Mouse (Mus musculus) thymus, postnatal 0 days (tissue): ENCODE measurements around the gene Fat3. TPM values are rescaled to one million over a fixed set of nuclear protein-coding genes. Genes with fewer than 3 reads are reported as not detected.

Source experiments
- DNase-seq: peaks from one replicate; pipeline ENCODE4 v3.0.0-alpha.2; 2015; ENCODE audit warnings: low spot score
- polyA plus RNA-seq: library from polyadenylated mRNA; unstranded; fragments of >200 nt; fragmentation: Nextera tagmentation; extraction: Ambion mirVana; gene quantifications from 2 replicates; pipeline ENCODE4 v1.2.1, GENCODE M21; 2015

The Fat3 gene
- polyA plus RNA-seq, 1 experiment from 2014 or later: 0.30 TPM

- DNase-seq: no peak
Measured at GRCm38 (mm10) chr9:16029715-16030285, 471.3 kb downstream of the Fat3 start.

- DNase-seq: no peak
Measured at GRCm38 (mm10) chr9:16029066-16029465, 472.0 kb downstream of the Fat3 start.

- no peak for DNase-seq
Measured at GRCm38 (mm10) chr9:16028394-16028911, 472.6 kb downstream of the Fat3 start.

GRCm38 (mm10) chr9:16026054-16026453 lies 475.0 kb downstream of the Fat3 start:
- no peak for DNase-seq

GRCm38 (mm10) chr9:16024706-16025105 lies 476.4 kb downstream of the Fat3 start:
- DNase-seq: no peak

- DNase-seq: no peak
Measured at GRCm38 (mm10) chr9:16014115-16014514, 487.0 kb downstream of the Fat3 start.

- no peak for DNase-seq
Measured at GRCm38 (mm10) chr9:16011382-16011781, 489.7 kb downstream of the Fat3 start.

GRCm38 (mm10) chr9:16007516-16007915 lies 493.6 kb downstream of the Fat3 start:
- no peak for DNase-seq

GRCm38 (mm10) chr9:16002991-16003390 lies 498.1 kb downstream of the Fat3 start:
- DNase-seq: no peak

- no peak for DNase-seq
Measured at GRCm38 (mm10) chr9:15994762-15995161, 506.3 kb downstream of the Fat3 start.

GRCm38 (mm10) chr9:15994177-15994576 lies 506.9 kb downstream of the Fat3 start:
- DNase-seq: no peak

GRCm38 (mm10) chr9:15992158-15992846 lies 508.8 kb downstream of the Fat3 start:
- no peak for DNase-seq

- DNase-seq: no peak
Measured at GRCm38 (mm10) chr9:15978317-15978716, 522.8 kb downstream of the Fat3 start.

- DNase-seq: no peak
Measured at GRCm38 (mm10) chr9:15976959-15977663, 524.0 kb downstream of the Fat3 start.

GRCm38 (mm10) chr9:15975999-15976398 lies 525.1 kb downstream of the Fat3 start:
- no peak for DNase-seq

- DNase-seq: no peak
Measured at GRCm38 (mm10) chr9:15972201-15972600, 528.9 kb downstream of the Fat3 start.

- no peak for DNase-seq
Measured at GRCm38 (mm10) chr9:15971393-15971792, 529.7 kb downstream of the Fat3 start.

- no peak for DNase-seq
Measured at GRCm38 (mm10) chr9:15964198-15964597, 536.9 kb downstream of the Fat3 start.

GRCm38 (mm10) chr9:15962886-15963285 lies 538.2 kb downstream of the Fat3 start:
- no peak for DNase-seq

- no peak for DNase-seq
Measured at GRCm38 (mm10) chr9:15958224-15958787, 542.8 kb downstream of the Fat3 start.

GRCm38 (mm10) chr9:15957816-15958215 lies 543.3 kb downstream of the Fat3 start:
- DNase-seq: no peak
